Mouse (Mus musculus) adrenal gland, postnatal 14 days (tissue): Measurements from ENCODE around the gene Rpl38. TPM values are rescaled to one million over a fixed set of nuclear protein-coding genes. Genes with fewer than 3 reads are reported as not detected.
"Not testable (repeated sequence)": the region's sequence is repeated elsewhere in the genome, so short reads cannot be mapped to it uniquely, and the experiment has no call there.

ENCODE experiments used
- DNase-seq: peaks from one replicate; pipeline ENCODE4 v3.0.0; 2021; ENCODE audit warnings: mixed read lengths
- total RNA-seq: library from RNA; stranded (reverse); gene quantifications from 2 replicates; pipeline ENCODE4 v1.2.3, GENCODE M21; 2021

Gene Rpl38
- total RNA-seq, 1 experiment from 2014 or later = 1,048 TPM

DNA sequence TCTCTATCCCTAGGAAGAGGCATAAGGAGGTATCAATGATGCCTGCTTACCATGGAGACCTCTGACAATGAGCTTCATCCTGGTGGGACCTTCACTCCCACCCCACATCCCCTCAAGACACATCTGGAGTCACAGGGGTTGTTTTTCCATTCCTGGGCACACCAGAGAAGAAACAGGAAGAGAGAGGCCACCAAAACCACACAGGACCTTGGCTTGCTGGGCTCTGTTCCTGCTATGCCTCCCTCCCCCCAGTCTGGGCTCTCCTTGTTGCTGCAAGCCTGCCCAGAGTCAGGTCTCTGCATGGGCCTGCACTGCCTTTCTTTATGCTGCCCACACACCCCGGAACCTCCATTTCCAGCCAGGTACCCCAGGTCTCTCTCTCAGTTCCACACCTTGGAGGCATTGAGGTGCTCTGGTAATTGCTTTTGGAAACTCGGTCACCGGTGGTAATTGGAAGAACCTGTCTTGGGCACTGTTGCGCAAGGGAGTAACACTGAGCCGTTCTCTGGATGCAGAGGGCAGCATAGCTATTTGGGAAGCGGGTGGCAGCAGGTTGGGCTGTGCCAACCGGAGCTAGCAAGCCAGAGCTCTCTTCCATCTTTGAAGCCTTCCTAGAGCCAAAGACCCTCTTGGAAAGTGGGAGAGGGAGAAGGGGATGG lies 12.8 kb upstream of the Rpl38 start:
- no peak for DNase-seq

GRCm38 (mm10) chr11:114656994-114657644 lies 11.2 kb upstream of the Rpl38 start:
- DNase-seq = no peak

- DNase-seq = peak; percentile 82
Measured at GRCm38 (mm10) chr11:114657737-114658136, 10.6 kb upstream of the Rpl38 start.

- DNase-seq = no peak
Measured at GRCm38 (mm10) chr11:114662161-114662560, 6.2 kb upstream of the Rpl38 start.

GRCm38 (mm10) chr11:114662746-114663362 lies 5.5 kb upstream of the Rpl38 start:
- DNase-seq = peak; percentile 75

- DNase-seq = no peak
Measured at GRCm38 (mm10) chr11:114664164-114664563, 4.2 kb upstream of the Rpl38 start.

- no peak for DNase-seq
Measured at GRCm38 (mm10) chr11:114665463-114665862, 2.9 kb upstream of the Rpl38 start.

DNA sequence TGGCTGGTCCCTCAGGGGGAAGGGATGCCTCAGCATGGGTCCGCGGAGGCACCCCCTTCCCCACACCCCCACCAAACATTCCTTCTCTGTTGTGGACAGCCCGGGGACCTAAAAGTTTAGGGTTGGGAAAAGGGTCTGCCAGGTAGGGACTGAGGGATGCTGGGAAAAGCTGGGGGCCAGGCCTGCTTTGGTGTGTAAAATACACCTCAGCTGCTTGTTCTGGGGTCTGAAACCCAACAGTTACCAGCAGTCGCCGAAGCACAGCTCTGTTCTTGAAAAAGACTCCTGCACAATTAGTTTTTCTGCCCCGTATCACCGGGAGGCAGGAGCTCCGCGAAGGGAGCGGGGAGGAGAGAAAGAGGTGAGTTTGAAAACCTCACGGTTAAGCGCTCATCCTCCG lies 1.5 kb upstream of the Rpl38 start:
- no peak for DNase-seq

DNA sequence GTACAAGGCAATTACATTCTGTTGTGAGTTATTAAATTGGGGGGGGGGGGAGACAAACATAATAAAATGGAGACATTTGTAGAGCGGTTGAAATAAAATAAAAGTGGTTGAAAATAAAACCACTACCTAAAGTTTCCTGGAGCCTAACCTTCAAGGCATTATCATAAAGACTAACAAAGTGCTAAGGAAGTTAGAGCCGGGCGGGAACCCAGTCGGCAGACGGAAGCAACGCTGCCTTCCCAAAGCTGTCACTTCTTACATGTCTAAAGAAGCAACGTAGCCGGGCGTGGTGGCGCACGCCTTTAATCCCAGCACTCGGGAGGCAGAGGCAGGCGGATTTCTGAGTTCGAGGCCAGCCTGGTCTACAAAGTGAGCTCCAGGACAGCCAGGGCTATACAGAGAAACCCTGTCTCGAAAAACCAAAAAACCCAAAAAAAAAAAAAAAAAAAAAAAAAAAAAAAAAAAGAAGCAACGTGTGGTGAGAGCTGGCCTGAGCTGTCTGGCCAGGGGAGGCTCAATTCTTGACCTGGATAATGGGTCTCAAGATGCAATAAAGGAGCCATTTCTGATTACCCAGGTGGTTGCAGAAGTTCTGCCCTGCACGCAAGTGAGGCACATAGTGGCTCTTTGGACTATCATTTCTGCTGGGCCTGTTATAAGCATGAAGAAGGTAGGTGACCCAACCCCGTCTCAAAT lies 940 bp upstream of the Rpl38 start:
- no peak for DNase-seq

- DNase-seq = peak; percentile 43
Measured at GRCm38 (mm10) chr11:114667932-114668285, 415 bp upstream of the Rpl38 start.

DNA sequence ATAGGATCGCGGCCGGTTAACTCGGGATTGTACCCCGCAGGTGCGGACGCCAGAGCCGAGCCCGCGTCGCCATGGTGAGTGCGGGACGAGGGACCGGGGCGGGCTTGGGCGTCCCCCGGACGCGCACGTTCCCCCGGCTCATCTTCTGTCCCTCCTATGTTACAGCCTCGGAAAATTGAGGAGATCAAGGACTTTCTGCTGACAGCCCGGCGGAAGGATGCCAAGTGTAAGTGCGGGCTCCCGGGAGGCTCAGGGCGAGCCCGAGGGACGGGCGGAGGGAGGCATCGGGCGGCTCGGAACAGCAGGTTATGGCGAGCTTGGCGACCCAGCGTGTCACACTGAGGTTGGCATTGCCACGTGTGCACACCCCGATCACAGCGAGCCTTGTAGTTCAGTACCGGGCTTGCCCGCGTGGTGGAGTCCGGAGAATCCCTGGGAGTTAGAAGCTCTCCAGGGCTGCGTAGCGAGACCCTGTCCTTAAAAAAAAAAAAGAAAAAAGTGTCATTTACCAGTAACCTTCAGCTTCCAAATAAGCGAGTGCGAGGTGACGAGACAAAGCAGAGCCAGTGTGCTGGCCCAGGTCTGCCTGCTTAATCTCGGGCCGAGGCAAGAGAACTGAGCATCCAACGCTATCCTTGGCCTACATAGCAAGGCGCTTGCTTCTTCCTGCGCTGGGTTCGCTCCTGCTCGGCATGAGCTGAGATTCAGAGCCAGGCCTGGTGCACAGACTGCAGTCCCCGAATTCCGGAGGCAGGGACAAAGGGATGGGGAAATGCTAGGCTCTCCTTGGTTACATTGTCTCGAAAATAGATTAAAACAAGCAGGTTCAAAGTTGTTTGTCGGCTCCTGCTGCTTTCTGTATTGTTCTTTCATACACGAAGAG lies 658 bp downstream of the Rpl38 start:
- DNase-seq = peak; percentile 92

DNA sequence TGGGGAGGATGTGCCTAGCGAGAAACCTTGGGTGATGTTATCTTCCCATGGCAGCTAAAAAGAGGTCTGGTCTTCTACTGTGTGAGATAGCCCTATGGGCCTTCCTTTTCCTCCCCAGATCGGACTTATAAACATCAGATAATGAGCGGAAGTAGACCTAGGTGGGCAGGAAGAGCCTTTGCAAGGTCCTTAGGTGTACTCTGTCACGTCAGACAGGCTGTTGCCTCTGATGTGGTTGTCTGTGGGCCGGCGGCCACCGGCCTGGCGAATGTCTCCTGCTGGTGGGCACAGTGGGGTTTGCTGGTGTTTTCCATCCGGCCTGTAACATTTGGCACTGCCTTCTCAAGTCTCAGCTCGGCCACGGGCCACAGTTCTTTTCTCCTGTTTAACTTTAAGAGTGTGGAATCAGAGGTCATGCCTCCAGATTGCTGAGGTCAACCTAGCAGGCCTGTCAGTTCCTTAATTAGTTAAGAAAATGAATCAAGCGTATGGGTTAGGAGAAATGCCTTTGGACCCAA lies 1.4 kb downstream of the Rpl38 start:
- DNase-seq = no peak

- DNase-seq = no peak
Measured at GRCm38 (mm10) chr11:114671147-114671546, 2.8 kb downstream of the Rpl38 start.

- peak; percentile 67 for DNase-seq
Measured at GRCm38 (mm10) chr11:114672794-114673718, 4.7 kb downstream of the Rpl38 start.

DNA sequence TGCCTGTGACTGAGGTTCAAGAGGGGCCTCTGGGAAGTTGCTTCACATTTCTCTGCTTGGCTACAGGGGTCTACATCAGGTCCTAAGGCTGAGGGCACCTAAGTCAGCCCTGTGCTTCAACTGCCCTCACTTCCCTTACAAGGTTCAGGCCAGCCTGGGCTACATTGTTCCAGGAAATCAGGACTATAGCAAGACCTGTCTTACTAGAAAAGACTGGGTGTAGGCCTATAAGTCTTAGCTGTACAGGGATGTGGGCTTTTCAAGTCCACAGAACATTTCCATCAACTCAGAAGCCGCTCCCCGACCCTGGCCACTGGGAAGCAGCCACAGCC lies 5.4 kb downstream of the Rpl38 start:
- no peak for DNase-seq

GRCm38 (mm10) chr11:114674180-114674579 lies 5.9 kb downstream of the Rpl38 start:
- DNase-seq = no peak

- not testable (repeated sequence) for DNase-seq
Measured at GRCm38 (mm10) chr11:114674796-114675195, 6.5 kb downstream of the Rpl38 start.

DNA sequence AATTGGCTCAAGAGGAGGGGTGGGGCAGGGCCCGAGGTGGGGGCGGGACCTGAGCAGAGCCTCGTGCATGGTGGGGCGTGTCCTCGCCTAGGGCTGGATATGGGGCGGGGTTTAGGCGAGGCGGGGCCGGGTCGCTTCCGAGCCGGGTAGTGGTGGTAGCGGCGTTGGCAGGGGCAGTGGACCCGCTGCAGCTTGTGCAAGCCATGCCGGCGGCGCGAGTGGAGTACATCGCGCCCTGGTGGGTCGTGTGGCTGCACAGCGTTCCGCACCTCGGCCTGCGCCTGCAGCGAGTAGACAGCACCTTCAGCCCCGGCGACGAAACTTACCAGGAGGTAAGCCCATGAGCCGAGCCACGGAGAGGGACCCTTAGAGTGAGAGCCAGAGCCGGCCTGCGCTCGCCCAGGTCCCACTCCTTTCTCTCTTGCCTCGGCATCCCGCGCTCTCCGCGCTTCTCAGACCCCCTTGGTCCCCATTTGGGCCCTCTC lies 7.1 kb downstream of the Rpl38 start, which contains the start of gene Ttyh2:
TSS of gene Ttyh2 (plus strand) at position 91 of the 485 bp plus-strand sequence.
- peak; percentile 96 for DNase-seq

GRCm38 (mm10) chr11:114675826-114676401 lies 7.6 kb downstream of the Rpl38 start:
- peak; percentile 64 for DNase-seq

DNA sequence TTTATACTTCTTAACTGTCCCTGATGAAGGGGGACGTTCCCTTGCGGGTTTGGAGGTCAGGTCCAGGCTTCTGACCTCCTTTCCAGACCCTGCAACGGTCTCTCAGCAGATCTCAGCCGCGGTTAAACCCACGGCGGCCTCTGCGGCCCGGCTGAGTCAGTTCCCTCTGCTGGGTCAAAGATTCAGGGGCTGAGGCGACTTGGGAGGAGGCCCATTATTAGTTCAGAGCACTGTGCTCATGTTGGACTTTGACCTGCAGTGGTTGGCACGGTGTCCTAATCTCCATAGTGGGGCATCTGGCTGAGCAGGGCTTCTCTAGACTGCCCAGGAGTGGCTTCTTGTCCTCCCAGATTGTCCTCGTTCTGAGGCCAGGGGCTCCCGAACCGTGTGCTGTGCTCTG lies 8.1 kb downstream of the Rpl38 start:
- DNase-seq = peak; percentile 71
